Mouse (Mus musculus) liver, adult 2 months (tissue): ENCODE results near the gene Izumo1r.

ENCODE experiments used
- CTCF ChIP-seq: fragments of 200-500 bp; IDR thresholded peaks from 2 replicates; pipeline ENCODE4 v1.5.1; 2011; ENCODE audit warnings: low read depth, low read length, control low read depth
- POLR2A ChIP-seq: fragments of 200-500 bp; IDR thresholded peaks from 2 replicates; pipeline ENCODE4 v1.6.1; 2011; ENCODE audit warnings: low read length, control low read depth; ENCODE audit not compliant: insufficient read depth; ENCODE audit errors: extremely low read depth

DNA sequence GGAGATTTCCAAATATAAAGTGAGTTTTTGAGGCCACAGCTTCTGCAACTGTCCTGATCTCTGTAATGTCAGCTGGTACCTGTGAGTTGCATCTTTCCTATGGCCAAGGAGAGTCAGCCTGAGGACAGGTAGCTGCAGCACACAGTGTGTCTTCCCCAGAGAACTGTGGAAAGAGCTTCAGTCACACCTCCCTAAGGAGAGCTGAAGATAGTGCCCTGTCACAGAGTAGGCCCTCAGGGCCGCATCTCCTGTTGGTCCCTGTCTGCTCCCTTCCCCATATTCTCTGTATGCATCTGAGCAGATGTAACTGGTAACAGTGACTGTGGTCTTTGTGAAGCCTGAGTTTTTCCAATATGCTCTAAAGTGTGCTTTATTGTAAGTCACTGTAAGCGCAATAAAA, 33.4 kb downstream of the Izumo1r start:
- TF ChIP-seq CTCF = no peak
- no peak for TF ChIP-seq POLR2A
